Mouse (Mus musculus): Measurements from ENCODE around the gene Mccc2. TPM values are rescaled to one million over a fixed set of nuclear protein-coding genes. Genes with fewer than 3 reads are reported as not detected.
"Not testable (repeated sequence)": the region's sequence is repeated elsewhere in the genome, so short reads cannot be mapped to it uniquely, and the experiment has no call there.

The Mccc2 gene
- 33.9 and 34.1 TPM in 2 replicates for total RNA-seq (2017)

DNA sequence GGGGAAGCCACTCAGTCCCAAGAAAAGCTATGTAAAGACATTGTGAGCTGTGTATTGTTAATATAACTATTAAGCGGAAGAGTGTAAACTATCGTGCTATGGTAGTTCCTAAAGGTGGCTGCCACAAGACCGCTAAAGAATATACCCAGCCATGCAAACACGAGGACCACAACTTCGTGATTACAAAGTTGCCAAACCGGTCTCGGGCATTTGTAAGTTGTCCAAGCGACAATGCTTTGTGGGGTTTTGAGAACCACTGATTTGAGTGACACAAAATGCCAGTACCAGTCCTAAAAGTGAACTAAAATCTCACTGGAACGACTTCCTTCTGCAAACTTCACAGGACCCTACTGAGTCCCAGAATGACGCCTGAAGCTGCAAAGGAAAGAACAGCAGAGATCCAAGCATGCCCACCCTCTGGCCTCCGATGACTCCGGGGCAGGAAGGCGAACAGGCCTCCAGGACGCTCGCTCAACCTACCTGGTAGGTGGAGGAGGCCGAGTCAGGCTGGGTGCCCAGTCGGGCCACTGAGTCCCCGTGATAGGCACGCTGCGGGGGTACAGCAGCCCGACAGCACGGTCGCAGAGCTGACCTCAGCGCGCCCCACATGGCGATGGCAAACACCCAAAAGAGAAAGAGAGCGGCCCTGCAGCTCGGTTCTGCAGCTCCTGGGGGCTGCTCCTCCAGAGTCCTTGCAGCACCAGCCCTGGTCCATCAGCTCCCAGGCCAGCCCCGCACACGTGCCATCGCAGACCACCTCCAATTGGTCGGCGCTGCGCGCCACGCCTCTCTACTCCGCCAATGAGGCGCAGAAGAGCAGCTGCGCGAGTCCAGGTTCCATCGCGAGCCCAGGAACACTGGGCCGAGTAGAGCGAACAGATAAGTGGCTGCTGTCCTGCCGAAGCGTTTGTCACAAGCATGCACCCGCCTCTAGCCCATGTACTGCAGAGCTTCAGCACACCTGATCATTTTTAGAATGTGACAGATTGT is at the start of gene Mccc2:
TSS of gene Mccc2 (minus strand) at position 734 of the 990 bp plus-strand sequence.
- ATAC-seq (replicated peaks in 1 of 2; ENCODE audit: insufficient read depth in 1 of 2, low FRiP score in 2 of 2, low TSS enrichment in 1 of 2, low read depth in 1 of 2, poor library complexity in 2 of 2, severe bottlenecking in 2 of 2) = peak; percentile 100

DNA sequence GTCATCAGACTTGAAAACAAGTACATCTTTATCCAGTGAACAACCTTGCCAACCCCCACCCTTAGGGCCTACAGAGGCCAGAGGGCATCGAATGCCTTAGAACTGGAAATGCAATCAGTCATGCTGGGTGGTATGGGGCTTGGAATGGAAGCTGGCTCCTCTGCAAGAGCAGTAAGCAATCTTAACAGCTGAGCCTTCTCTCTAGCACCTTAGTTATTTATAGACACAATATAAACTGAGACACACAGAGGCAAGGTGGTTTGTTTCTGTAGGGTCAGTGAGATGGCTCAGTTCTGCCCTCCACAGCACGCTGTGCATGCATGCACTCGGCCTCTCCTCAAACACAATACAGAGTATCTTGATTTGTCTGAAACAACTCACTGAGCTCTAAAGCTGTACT is 48.5 kb upstream of the Mccc2 start:
- ATAC-seq (replicated peaks in 1 of 2; ENCODE audit: insufficient read depth in 1 of 2, low FRiP score in 2 of 2, low TSS enrichment in 1 of 2, low read depth in 1 of 2, poor library complexity in 2 of 2, severe bottlenecking in 2 of 2) = no peak

DNA sequence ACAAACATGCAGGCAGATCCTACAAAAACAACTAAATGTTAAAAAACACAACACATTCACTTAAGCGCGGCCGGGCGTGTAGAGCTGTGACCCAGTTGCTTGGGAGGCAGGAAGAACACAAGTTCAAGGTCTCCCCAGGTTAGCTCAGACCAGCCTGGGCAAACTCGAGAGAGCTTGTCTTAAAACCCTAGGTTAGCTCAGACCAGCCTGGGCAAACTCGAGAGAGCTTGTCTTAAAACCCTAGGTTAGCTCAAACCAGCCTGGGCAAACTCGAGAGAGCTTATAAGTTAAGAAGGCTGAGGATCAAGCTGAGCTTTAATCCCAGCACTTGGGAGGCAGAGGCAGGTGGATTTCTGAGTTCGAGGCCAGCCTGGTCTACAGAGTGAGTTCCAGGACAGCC is 42.3 kb upstream of the Mccc2 start:
- not testable (repeated sequence) for ATAC-seq (replicated peaks in 1 of 2; ENCODE audit: insufficient read depth in 1 of 2, low FRiP score in 2 of 2, low TSS enrichment in 1 of 2, low read depth in 1 of 2, poor library complexity in 2 of 2, severe bottlenecking in 2 of 2)

DNA sequence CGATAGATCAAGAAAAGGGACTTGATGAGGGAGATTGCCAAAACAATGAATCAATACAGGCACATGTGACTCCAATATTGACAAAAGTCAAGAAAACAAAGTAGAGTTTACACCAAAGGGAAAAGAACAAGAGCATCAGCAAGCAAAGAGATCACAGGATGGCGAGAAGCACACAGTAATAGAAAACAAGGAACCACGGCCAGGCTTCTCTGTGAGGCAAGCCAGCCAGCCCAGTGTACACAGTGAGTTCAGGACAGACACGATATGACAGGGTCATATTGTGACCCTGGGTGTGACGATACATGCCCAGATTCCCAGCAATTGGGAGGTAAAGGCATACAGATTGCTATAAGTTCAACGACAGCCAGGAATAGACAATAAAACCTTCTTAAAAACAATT is 10.6 kb upstream of the Mccc2 start:
- no peak for ATAC-seq (replicated peaks in 1 of 2; ENCODE audit: insufficient read depth in 1 of 2, low FRiP score in 2 of 2, low TSS enrichment in 1 of 2, low read depth in 1 of 2, poor library complexity in 2 of 2, severe bottlenecking in 2 of 2)

DNA sequence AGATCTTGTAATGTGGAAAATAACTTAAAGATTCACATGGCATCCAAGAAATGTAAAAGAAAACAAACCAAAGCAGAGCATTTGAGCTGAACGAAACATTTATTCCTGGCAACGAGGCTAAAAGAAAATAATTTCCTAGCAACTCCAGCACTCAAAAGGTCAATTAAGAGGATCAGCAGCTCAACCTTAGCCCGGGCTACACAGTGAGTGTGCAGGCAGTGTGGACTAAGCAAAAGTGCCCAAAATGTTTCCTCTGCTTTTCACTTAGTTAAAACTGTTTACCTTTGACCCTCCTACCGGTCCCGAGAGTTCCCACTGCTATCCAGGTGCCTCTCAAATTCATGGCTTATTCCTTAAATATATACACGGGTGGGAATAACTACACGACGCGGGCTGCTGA is 1.5 kb upstream of the Mccc2 start:
- ATAC-seq (replicated peaks in 1 of 2; ENCODE audit: insufficient read depth in 1 of 2, low FRiP score in 2 of 2, low TSS enrichment in 1 of 2, low read depth in 1 of 2, poor library complexity in 2 of 2, severe bottlenecking in 2 of 2) = no peak

DNA sequence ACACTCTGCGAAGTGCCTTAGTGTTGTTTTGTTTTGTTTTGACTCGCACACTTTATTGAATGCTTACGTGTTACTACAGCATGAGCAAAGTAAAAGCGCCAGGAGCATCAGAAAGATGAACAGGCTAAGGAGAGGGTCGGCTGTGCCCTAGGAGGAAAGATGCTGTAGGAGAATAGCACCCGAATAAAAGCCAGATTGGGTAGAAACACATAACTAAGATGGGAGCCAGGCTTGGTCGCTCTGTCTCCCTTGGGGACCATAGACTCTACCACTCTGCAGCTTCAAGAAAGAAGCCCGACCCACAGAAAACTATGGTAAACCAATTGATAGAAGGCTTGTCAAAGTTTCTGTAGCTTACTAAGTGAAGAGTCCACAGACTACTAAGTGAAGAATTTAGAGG is 498 bp upstream of the Mccc2 start:
- ATAC-seq (replicated peaks in 1 of 2; ENCODE audit: insufficient read depth in 1 of 2, low FRiP score in 2 of 2, low TSS enrichment in 1 of 2, low read depth in 1 of 2, poor library complexity in 2 of 2, severe bottlenecking in 2 of 2) = peak; percentile 5 to 10; a peak in 1 of 4 replicates

DNA sequence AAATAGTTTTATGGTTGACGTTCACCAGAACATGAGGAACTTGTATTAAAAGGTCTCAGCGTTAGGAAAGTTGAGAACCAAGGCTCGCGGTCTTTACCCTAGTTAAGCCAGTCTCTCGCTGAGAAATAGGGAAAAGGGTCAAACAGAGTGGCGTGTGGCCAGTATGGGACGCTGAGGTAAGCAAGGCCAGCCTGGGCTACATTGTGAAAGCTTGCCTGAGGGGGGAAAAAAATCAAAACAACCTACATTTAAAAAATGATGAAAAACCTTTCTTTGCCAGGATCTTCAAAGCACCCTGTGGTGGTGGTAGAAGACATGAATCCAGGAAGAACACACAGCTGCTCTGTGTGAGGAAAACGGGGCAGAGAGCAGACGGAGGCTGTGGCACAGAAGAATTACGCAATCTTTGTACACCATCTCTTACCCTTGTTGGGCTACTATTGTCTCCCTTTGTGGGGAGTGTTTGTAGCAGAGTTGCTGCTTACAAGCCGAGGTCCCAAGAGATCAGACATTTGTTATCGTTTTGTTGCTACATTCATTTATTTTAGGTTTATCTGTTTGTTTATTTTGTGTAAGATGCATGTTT is 9.4 kb downstream of the Mccc2 start:
- no peak for ATAC-seq (replicated peaks in 1 of 2; ENCODE audit: insufficient read depth in 1 of 2, low FRiP score in 2 of 2, low TSS enrichment in 1 of 2, low read depth in 1 of 2, poor library complexity in 2 of 2, severe bottlenecking in 2 of 2)

DNA sequence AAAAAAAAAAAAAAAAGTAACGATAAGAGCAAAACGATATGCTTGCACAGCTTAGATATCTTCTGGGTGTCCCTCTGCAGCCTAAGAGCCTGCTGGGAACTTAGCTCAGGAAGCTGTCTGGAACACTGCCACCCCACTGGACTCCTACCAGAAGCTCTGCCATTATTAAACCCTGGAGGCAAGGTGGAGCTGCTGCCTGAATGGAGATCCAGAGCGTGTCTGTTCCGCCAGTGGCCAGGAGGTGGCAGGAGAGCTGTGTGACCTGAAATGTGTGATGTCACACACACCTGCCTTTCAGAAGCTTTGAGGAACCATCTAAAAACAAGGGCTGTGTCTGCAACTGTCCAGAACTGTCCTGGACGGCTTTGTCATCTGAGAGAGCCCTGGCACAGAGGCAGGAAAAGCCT is 13.6 kb downstream of the Mccc2 start:
- ATAC-seq (replicated peaks in 1 of 2; ENCODE audit: insufficient read depth in 1 of 2, low FRiP score in 2 of 2, low TSS enrichment in 1 of 2, low read depth in 1 of 2, poor library complexity in 2 of 2, severe bottlenecking in 2 of 2) = peak; percentile 97 to 98

DNA sequence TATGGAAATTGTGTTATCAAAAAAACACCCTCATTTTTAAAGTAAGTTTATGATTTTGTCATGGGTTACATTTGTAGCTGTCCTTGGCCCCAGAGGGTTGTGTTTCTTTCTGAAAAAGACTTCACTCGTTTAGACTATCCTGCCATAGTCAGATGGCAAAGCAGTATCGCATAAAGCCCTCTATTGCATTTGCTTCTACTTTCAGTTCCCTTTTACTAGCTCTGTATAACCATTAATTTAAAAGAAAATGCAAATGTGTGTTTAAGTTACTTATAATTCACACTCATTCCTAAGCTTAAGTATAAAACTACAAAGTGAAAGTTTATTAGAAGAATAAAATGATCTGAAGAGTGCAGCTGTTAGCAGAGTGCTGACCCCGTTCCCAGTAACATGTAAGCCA is 16.4 kb downstream of the Mccc2 start:
- no peak for ATAC-seq (replicated peaks in 1 of 2; ENCODE audit: insufficient read depth in 1 of 2, low FRiP score in 2 of 2, low TSS enrichment in 1 of 2, low read depth in 1 of 2, poor library complexity in 2 of 2, severe bottlenecking in 2 of 2)

DNA sequence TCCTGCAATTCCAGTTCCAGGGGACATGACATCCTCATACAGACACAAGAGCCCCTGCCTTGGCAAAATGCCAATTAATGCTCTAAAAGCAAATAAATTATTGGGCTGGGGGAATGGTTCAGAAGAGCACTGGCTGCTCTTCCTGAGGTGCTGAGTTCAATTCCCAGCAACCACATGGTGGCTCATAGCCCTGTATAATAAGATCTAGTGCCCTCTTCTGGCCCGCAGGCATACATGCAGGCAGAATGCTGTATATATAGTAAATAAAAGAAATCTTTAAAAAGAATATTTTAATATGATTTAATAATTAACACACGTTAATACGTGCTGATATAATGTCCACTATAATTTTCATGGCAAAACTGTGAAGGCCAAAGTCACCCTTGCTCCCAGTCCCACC is 17.3 kb downstream of the Mccc2 start:
- ATAC-seq (replicated peaks in 1 of 2; ENCODE audit: insufficient read depth in 1 of 2, low FRiP score in 2 of 2, low TSS enrichment in 1 of 2, low read depth in 1 of 2, poor library complexity in 2 of 2, severe bottlenecking in 2 of 2) = no peak

DNA sequence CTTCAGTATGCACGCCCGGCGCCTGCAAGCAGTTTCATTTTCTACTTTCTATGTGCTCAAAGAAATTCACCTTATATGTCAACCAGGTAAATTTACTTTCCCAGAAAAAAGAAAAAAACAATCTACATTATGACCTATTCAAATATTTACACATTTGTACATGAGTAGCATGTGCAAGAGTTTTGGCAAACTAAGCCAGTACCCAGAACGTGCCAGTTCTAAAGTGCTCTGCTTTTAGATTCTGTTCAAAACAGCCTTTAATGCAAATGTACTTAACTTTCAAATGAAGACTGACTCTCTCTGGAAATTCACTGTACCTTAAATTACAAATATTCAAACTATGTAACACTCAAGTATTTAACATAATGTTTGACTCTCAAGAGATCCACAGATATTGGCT is 25.8 kb downstream of the Mccc2 start:
- no peak for ATAC-seq (replicated peaks in 1 of 2; ENCODE audit: insufficient read depth in 1 of 2, low FRiP score in 2 of 2, low TSS enrichment in 1 of 2, low read depth in 1 of 2, poor library complexity in 2 of 2, severe bottlenecking in 2 of 2)

DNA sequence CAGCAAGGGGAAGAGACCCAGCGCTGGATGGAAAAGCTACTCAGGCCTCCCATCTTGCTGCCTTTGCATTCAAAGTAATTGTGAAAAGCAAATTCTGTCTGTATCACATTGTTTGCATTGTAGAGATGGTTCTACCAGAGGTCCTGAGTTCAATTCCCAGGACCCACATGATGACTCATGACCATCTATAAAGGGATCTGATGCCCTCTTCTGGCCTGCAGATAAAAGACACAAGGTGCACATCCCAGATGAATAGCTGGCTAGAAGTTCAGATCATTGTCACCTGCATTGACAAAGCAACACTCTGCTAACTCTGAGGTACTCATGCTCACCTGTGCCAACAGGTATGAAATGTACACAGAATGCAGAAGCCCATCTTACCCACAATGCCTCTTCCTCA is 32.1 kb downstream of the Mccc2 start:
- ATAC-seq (replicated peaks in 1 of 2; ENCODE audit: insufficient read depth in 1 of 2, low FRiP score in 2 of 2, low TSS enrichment in 1 of 2, low read depth in 1 of 2, poor library complexity in 2 of 2, severe bottlenecking in 2 of 2) = no peak

DNA sequence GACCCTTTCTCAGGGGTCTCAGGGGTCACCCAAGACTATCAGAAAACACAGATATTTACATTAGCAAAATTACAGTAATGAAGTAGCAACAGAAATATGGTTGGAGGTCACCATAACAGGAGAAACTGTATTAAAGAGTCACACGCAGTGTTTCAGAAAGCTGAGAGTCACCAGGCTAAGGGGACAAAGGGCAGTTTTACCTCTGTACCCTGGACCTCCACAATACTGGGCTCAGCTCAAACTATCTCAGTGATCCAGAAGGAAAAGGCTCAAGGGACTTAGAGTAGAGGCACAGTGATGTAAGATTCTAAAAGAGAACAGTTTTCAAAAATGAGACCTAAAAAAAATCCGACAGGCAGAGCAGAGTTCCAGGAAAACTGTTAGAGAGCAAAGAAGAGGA is 36.0 kb downstream of the Mccc2 start:
- no peak for ATAC-seq (replicated peaks in 1 of 2; ENCODE audit: insufficient read depth in 1 of 2, low FRiP score in 2 of 2, low TSS enrichment in 1 of 2, low read depth in 1 of 2, poor library complexity in 2 of 2, severe bottlenecking in 2 of 2)

DNA sequence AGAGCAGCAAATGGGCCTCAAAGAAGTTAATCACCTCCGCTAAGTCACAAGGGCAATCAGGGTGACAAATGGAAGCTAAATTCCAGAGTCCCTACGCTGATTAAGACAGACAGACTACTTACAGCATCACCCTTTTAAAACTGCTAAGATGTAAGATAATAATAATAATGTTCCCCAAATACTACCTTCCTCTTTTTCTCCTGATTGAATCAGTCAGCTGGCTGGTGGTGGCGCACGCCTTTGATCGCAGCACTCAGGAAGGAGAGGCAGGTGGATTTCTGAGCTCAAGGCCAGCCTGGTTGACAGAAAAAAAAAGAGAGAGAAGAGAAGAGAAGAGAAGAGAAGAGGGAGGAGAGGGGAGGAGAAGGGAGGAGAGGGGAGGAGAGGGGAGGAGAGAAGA is 45.4 kb downstream of the Mccc2 start:
- no peak for ATAC-seq (replicated peaks in 1 of 2; ENCODE audit: insufficient read depth in 1 of 2, low FRiP score in 2 of 2, low TSS enrichment in 1 of 2, low read depth in 1 of 2, poor library complexity in 2 of 2, severe bottlenecking in 2 of 2)

DNA sequence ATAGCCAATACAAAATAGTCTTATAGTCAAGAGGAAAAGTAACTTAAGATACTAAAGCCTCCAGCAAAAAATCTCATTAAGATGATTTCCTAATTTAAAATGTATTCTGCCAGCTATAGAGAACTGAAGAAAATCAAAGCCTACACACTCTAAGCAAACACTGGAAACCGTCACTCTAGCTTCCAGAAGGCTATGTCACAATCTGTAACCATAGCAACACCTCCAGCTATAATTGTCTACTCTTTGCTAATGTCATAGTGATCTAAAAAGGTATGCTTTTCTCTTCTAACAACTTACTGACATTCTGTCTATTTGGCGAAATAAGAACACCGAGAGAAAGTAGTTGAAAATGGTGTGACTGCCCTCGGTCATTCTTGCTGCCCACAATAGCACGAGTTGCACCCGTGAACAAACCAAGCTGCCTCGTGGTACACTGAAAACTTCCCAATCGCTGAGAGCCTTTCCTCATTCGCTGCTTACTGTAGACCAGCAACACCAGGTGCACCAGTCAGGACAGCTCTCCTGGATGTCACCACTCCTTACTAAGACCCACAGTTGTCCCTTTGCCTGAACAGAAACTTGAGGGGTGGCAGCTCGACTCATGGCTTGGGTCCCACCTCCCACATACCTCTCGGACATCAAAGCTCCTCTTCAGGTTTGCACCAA is 48.3 kb downstream of the Mccc2 start:
- no peak for ATAC-seq (replicated peaks in 1 of 2; ENCODE audit: insufficient read depth in 1 of 2, low FRiP score in 2 of 2, low TSS enrichment in 1 of 2, low read depth in 1 of 2, poor library complexity in 2 of 2, severe bottlenecking in 2 of 2)

DNA sequence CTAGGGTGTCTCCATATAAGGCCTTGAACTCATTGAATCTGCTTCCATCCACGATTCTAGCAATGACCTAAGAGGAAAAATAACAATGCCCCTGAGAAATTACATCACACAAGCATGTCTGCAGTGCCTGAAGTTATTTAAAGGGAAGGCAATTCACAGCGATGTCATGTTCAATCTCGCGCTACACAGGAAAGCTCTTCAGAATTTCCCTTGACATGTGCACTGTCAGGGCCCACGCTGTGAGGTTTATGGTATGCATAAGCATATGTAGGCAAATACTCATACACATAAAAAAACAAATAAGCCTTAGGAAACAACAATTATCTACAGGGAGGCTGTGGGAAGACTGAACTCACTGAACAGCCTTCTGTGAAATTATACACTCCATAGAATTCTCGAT is 51.6 kb downstream of the Mccc2 start:
- no peak for ATAC-seq (replicated peaks in 1 of 2; ENCODE audit: insufficient read depth in 1 of 2, low FRiP score in 2 of 2, low TSS enrichment in 1 of 2, low read depth in 1 of 2, poor library complexity in 2 of 2, severe bottlenecking in 2 of 2)

DNA sequence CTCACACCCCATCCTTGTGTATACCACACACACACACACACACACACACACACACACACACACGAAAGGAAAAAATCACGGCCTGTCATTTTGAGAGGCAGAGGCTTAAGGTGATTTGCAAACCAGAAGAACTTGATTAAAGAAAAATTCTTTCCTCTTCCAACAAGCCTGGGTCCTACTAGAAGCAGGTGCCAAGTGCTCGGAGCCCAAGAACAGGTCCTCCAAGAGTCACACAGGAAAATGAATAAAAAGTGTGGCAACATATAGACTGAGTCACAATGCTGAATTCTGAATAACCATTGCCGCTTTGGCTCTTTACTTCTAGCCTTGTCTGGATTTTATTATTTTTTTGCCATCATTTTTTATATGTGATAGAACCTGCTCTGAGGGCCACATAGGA is 53.8 kb downstream of the Mccc2 start:
- ATAC-seq (replicated peaks in 1 of 2; ENCODE audit: insufficient read depth in 1 of 2, low FRiP score in 2 of 2, low TSS enrichment in 1 of 2, low read depth in 1 of 2, poor library complexity in 2 of 2, severe bottlenecking in 2 of 2) = no peak

DNA sequence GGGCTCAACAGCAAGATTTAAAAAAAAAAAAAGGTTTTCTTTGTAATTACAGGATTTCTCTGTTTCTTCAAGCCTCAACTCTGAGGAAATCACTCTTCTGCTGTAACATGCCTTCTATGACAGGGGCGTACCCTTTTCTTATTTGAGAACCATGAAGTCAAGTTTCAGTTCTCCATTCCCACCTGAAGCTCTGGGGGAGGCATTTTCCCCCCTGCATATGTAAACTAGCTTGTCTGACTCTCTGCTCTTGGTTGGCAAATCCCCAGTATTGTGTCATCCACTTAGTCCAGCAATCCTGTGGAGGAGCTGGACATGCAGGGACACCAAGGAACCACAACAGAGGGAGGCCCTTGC is 59.9 kb downstream of the Mccc2 start:
- no peak; a peak in 1 of 4 replicates for ATAC-seq (replicated peaks in 1 of 2; ENCODE audit: insufficient read depth in 1 of 2, low FRiP score in 2 of 2, low TSS enrichment in 1 of 2, low read depth in 1 of 2, poor library complexity in 2 of 2, severe bottlenecking in 2 of 2)
